Mouse (Mus musculus): ENCODE data around the gene Rpl6.

DNA sequence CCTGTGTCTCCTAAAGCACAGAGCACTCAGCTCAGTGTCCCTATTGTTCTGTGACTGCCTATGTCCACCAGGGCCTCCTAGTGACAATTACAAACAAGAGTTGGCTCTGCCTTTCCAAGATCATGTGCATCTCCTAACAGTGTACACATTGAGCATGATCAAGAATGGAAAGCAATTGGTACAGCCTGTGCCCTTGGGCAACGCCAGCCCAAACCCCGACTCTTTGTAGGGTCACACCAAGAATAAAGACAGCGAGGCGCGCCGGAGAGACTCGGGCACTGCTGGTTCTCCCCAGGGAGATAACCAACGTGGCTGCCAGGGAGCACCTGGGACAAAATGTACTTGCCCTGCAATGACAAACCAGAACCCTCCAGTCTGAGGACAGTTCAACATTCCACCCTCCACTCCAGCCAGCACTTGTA lies 16.7 kb upstream of the Rpl6 start:
- TF ChIP-seq CTCF (IDR thresholded peaks at IDR 0.05; ENCODE audit: low read depth) (no peak), EP300 (optimal IDR thresholded peaks at IDR 0.05) (no peak)

Measured in stomach, postnatal 0 days (tissue).